Mouse (Mus musculus): Measurements from ENCODE around the gene Mtus2. TPM values are rescaled to one million over a fixed set of nuclear protein-coding genes. Genes with fewer than 3 reads are reported as not detected.

The Mtus2 gene
- 0.83 TPM for polyA plus RNA-seq (2017; shearing (Covaris generic))

GRCm38 (mm10) chr5:147956821-147957564 is at the start of gene Mtus2:
Mtus2 (plus strand) TSS chr5:147957320.

Other genes starting within 250 kb of the Mtus2 start
- 0.05 TPM for gene Flt1, start 231.3 kb upstream of the Mtus2 start, polyA plus RNA-seq (2017; shearing (Covaris generic))
- gene Pomp, start 96.9 kb upstream of the Mtus2 start, polyA plus RNA-seq (2017; shearing (Covaris generic)), result 199 TPM
- gene Slc46a3, start 62.5 kb upstream of the Mtus2 start, polyA plus RNA-seq (2017; shearing (Covaris generic)), result 6.1 TPM

All from naive thymus-derived CD4-positive, alpha-beta T cell, adult 5 months (primary cell).